Mouse (Mus musculus) thymus, postnatal 10 days (tissue): ENCODE results near the gene Wdr11.

Experiments used
- DNase-seq, 2 experiments: peaks; one replicate each; pipeline ENCODE4 v3.0.0; 2021; ENCODE audit warnings: low spot score in 2 of 2

The Wdr11 gene

DNA sequence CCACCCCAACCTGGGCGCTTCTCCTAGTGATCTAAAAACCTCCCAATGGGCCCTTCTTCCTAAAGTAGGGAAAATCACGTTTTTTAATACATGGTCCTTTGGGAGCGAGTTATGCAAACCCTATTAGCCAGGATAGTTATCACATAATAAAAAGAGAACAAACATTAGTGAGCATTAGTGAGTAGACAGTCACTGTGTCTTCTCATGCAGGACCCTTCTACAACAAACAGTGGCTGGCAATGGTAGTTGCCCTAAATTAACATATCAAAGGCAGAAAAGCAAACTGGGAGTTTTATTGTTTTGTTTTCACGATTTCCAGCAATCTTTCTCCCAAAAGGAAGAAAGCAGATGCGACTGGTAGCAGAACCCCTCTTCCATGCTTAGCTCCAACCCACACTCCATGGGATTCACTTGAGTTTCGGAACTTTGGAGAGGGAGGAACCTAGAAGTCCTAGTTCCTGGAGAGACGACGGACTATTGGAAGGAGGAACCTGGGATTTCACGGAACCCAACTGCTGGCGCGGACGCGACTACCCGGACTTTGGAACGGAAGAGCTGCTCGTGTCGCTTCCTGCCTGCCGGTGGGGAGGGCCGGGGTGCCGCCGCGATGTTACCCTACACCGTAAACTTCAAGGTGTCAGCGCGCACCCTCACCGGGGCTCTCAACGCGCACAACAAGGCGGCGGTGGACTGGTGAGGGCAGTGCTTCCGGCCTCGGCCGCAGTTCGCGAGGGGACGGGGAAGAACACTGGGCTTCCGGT is at the start of gene Wdr11:
Gene Wdr11 (plus strand): TSS at position 493 of the 761 bp plus-strand sequence.
- peak; percentile 65 to 66 for DNase-seq

DNA sequence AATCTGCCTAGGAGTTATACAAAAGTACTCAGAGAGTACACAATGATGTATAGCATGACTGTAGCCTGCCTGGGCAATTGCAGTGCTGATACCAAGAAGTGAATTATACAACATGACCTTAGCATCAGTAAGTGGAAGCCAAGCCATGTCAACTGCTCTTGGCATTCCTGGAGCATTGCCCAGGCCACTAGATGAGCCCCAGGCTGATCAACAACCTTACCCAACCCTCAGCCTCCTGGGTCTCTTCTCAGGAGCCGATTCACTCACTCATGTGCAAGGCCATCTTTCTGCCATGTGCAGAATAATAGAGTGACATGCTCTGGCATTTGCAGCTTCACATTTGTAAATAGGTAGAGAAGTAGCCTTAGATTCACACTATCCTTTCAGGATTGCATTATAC is 24.1 kb upstream of the Wdr11 start:
- no peak for DNase-seq

DNA sequence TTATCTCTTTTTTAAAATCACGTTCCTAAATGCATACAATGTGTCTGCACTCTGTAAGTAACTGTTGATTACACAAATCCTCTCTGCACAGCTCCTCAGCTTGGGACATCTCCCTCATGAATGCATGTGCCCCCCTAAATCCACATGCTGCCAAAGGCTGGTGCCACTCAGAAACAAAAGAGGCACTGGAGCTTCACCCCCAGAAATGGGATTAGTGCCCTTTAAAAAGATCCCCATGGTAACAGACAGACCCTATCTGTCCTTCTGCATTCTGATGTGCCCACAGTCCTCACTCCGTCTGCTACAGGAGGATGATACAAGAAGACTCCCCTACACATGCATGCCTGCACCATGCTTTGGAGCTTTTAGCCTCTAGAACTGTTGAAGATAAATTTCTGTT is 23.3 kb upstream of the Wdr11 start:
- no peak for DNase-seq

DNA sequence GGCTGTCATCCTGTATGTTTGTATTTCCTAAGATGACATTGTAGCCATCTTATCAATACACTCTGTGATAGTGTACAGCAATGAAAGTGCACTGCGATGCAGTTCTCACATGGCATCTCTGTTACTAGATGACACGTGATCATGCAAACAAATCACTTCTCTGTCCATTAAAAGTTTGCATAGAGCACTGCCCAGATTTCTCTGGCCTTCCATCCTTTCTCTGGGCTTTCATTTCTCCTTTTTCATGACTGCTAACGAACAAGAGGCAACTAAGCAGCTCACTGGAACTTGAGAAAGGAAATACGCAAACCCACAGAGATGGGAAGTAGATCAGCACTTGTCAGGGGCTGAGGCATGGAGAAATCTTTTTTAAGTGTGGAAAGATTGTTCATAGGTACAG is 17.2 kb upstream of the Wdr11 start:
- DNase-seq = no peak

DNA sequence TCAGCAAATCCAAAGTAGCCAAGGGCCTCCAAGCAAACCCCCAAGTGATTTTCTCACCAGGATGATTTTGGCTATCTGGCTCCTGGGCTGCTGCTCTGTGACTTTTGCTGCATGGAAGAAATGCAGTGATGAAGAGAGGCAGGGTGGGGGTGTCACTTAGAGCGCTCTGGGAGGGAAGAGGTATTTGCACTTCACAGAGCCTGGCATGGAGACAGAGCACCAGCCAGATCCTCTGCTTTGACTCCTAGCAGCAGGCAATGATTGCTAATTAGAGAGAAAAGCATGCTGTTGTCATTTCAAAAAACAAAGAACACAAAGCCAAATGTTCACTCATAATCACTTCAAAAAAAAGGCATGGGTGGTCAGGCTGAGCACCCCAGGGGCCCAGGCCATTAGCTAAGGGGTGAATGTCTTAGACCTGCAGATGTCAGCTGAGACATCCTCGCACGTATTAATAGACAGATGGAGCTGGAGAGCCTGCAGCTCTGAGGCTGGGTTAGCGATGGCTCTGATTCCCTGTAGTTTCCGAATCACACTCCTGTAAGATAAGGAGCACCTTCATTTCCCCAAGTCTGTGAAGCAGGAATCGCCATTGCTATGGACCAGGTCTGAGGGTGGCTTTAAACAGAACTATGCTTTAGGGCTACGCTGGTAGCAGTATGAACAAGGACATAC is 16.4 kb upstream of the Wdr11 start:
- no peak for DNase-seq

DNA sequence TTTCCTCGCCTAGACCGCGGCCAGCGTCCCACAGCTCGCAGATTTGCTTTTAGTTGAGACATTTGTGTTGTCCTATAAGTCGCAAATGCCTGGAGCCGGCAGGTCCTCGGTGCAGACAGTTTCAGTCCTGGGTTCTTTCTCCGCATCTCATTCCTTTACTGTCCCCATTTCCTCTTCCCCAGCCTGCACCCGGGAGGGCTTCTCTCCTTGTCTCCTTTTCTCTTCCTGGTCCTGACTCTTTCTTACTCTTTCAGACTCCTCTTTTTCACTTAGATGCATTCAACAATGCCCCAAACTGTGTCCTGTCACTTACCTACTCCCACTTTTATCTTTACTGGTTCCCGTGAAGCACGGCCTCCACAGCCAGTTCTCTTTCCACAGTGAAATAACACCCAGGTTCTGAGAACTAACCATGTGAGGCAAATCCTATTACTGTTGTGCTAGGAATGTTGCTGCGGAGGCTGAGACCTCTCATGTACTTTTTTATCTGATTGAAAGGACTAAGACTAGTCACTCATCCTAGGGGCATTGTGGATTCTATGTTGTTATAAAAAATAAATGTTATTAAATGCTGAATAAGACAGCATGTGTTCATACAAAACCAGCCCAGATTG is 576 bp downstream of the Wdr11 start:
- no peak for DNase-seq

DNA sequence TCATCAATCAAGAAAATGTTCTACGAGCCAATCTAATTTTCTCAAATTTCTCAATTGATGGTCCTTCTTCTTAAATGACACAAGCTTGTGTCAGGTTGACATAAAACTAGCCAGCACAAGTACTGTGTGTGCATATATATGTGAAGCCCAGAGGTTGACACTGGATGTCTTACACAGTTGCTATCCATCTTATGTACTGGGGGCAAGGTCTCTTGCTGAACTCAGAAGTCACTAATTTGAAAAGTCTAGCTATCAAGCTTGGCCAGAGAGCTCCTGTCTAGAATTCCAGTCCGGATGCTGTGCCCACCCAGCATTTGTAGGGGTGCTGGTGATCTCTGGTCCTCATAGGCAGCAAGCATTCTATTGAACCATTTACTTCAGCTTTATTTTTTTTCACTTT is 5.5 kb downstream of the Wdr11 start:
- DNase-seq = no peak

DNA sequence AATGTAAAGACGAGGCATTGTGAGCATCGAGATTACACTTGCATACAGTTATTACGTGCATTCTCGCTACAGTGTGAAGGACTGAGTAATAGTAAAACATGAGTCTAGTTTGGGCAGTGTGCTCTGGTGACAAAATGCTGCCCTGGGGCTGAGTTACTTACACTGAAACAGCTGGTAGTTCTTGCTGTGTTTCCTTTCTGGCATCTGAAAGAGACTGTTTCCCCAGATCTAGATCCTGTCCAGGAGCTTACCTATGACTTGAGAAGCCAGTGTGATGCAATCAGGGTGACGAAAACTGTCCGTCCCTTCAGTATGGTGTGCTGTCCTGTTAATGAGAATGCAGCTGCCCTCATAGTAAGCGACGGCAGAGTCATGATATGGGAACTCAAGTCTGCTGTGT is 14.6 kb downstream of the Wdr11 start:
- DNase-seq = no peak

DNA sequence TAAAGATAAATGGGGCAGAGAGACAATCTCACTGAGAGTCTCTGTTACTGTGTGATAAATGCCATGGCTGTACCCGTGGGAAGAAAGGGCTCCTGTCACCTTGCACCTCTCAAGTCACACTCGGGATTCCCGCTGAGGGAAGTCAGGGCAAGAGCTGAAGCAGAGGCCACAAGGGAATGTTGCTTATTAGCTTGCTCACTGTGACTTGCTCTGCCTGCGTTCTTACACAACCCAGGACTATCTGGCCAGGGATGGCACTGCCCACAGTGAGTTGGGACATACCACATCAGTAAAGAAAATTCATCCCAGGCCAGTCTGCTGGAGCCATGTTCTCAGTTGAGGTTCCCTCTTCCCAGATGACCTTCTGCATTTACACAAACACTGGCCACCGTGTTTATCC is 29.5 kb downstream of the Wdr11 start:
- DNase-seq = no peak

DNA sequence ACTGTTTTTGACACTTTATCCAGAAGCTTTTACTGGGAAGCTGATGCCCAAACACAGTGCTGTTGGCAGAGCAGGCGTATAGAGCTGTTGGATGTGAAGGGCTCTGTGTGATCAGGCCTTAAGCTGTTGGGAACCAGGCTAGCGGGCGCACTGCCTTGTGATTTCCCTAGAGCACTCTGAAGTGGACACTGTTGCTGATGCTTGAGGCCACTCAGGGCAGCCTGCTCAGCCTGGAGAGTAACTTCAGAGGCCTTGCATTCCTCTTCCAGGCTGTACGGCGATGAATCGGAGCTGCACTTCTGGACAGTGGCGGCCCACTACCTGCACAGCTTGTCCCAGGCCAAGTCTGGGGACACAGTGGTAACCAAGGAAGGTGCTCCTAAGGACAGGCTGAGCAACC is 38.7 kb downstream of the Wdr11 start:
- DNase-seq = no peak

DNA sequence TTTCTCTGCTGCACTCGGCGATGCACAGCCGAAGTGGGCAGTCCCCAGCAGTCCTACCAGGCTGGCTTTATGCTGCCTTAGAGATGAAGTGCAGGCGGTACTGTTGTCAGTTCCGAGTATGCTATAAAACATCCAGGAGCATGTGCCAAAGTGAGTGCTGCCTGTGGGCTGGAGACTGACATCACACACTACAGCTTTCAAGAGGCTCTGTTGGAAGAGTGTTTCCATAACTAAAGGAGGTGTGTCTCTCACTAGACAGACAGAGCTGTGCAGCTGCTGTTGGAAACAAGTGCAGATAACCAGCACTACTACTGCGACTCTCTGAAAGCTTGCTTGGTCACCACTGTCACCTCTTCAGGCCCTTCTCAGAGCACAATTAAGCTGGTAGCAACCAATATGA is 39.8 kb downstream of the Wdr11 start:
- no peak for DNase-seq

DNA sequence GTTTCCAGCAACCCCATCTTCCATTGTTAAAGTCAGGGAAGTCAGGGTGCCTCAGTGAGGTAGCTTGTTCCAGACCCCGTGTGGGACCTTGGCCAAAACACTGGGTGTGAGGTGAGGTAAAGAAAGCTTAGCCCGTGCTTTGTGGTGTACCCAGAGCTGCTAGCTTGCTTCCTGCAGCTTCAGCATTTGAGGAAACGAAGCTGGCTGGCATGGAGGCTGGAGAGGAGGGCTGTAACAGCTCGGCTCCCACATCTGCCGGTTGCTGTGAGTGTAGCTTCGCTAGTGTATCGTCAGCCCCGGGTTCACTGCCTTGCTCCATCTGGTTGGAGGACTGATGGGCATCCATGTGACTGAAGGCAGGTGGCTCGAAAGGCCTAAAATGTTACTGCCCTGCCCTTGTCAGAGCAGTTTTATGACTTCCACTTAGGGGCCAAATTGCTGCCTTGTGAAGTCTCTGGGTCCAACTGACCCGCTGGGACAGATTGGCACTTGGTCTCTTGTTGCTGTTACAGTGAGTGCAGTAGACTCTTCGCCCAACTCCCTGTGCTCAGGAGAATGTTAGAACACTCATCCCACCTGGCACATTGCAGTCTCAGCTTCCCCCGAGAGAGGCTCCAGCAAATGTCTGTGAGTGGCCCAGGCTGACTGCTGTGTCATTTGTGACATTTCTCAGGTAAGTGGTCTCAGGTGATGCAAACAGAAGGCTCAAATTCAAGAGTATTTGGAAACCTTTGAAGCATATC is 44.4 kb downstream of the Wdr11 start:
- DNase-seq = no peak

DNA sequence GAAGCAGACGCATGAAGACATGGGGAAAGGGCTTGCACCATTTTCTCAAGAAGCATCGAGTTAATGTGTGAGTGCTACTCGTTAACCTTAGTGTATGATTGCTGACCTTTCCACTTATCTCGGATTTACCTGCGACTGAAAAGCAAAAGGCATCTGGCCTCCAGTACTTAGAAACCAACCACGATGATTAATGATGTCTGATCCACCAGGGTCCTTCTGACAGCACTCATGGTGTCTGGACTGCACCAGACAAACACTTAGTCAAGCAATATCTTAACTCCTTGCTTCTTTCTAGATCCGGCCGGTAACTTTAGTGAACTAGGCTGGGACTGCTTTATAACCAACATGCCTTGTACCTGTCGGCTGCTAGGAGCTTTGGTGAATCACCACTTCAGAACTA is 45.3 kb downstream of the Wdr11 start:
- no peak for DNase-seq

DNA sequence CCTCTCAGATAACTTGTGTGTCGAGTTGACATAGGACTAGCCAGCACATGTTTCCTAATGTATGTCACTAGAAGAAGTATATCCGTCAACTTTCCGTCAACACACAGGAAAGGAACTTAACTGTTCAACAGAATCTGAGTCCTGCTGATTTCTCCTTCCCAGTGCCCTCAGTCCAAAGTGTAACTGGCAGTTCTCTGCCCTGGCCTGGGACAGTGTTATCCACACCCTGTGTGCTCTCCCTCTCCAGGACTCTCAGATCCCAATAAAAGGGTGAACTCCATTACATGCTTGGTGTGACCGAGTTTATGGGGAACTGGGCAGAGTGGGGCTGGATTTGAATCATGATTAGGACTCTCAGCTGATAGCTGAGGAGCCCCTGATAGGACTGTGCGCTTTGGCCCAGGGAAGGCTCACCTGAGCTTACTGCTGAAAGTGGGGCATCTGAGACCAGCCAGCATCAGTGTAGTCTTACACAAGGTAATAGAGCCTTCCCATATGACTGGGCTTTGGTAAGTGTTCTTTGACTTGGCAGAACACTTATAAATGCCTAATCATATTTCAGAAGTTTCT is 46.3 kb downstream of the Wdr11 start:
- no peak for DNase-seq

DNA sequence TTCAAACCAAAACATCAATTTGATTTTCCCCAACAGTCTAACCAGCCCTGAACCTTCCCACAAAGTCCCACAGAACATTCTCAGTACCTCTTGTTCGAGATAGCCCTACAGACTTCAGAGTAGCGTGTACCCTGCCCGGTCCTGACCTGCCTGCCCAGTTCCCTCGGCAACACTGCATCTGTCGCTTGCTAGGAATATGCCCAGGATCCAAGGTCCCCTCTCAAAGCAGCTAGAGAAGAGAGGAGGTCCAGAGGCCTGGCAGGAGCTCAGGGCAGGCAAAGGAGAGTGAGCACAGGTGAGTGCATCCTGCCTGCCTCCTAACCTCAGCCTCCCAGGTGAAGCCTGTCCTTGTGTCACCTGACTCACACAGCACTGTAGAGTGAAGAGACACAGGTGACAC is 47.3 kb downstream of the Wdr11 start:
- DNase-seq = no peak

DNA sequence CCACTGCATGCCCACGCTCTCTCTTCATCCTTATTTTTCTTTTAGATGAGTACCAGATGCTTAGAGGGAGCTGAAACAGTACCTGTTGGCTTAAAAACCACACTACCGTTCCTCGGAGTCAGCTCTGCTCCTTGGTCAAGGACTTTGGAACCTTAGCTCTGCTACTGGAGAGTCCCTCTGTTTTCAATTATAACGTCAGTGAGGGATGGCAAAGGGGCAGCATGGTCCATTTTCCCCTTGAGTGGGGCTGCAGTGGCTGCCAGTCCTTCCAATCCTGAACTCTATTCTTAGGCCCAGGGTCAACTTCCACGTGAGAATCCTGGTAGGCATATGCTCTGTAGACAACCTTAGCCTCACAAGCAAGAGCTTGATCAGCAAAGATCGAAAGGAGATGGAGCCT is 48.2 kb downstream of the Wdr11 start:
- no peak for DNase-seq

DNA sequence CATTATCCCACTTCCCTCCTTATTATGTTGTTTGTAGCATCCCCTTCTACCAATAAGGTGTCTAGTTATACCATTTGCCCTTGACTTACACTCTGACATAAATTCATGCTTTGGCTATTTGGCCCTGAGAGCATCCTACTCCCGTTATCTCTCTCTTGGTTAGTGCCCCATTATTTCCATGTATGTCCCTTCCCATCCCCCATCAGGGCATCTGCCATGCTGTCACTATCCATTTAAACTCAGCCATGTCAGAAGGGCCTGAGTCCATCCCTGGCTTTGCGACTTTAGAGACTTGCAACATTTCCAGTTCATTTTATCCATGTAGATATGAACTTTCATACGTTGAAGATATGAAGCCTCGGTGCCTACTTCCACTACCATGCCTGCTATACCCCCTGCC is 51.6 kb downstream of the Wdr11 start:
- no peak for DNase-seq

DNA sequence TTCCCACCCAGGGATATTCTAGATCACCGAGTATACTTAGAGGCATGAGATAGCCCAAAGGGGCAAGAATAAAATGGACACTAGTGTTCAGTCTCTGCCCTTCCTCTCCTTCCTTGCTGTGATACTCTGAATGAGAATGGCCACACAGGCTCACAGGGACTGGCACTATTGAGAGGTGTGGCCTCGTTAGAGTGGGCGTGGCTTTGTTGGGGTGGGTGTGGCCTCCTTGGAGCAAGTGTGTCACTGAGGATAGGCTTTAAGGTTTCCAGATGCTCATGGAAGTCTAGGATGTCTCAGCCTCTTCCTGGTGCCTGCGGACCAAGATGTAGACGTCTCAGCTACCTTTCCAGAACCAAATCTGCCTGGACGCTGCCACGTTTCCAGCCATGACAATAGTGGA is 56.1 kb downstream of the Wdr11 start:
- DNase-seq = no peak

DNA sequence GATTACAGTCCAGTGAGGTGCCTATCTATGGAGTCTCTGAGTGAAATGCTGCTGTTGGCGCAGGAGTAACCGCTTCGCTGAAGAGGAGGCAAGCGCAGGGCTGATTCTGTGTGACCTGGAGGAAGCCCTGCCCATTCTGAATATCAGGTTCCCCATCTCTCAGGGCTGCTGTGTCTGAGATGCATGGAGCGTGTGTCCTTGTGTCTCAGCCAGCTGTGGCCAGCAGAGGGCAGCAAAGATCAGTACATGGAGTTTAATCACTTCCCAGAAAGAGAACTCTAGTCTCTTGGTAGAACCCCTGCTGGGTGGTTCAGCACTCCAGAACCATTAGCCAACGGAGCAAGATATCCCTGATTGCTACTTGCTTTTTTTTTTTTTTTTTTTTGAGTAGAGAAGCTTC is 57.3 kb downstream of the Wdr11 start:
- DNase-seq = peak; percentile 36 to 77

DNA sequence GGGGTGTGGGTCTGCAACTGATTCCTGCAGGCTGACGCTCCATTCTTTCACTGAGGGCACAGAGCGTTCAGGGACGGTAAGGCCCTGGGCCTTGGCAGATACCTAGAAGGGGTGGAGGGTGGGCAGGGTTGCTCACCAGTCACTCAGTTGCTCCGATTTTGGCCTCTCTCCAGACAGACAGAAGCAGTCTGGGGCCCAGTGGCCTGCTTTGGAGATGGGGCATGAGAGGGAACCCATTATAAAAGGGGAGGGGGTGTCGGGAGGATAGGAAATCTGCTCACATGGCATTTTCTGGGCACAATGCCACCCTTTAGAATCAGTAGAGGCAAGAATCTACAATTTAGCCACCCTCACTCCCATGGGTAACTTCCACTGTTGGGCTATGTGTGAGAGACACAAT is 59.1 kb downstream of the Wdr11 start:
- DNase-seq = no peak

DNA sequence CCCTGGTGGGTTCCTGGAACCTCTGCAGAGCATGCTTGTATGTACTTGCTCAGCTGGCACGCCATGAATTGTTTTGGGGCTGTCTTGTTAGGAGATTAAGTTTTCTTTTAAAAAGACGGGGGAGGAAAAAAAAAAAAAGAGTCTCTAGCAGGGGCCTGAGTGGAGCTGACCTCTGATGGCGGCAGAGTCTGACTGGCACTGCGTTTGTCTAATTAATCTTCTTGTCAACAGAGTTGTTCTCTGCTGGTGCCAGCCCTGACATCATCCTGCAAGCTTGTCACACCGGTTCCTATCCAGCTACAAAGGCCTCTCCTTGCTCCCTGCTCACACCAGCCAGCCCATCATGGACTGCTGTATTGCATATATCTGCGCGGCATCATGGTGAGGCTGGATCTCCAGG is 60.1 kb downstream of the Wdr11 start:
- DNase-seq = no peak

DNA sequence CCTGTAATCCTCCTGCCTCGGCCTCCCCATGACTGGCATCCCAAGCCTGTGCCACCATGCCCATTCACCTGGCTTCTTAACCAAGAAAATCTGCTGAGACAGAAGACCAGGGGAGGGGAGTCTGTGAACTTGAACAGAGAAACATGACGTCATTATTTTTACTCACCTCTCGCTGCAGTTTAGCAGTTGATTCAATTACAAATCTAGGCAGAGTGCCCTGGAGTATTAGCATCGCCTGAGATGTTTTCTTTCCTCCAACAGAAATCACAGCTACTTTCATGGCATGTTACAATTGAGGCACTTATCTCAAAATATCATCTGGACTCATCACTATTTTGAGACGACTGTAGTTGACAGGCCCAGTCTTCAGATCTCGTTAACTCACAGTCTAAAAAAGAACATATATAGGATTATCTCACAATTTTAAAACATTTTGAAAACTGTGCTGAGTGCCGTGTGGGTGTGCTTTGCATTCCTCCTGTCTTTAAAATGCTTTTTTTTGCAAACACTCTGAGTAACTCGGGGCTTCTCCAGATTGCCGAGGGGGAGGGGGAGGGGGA is 61.3 kb downstream of the Wdr11 start:
- DNase-seq = no peak
